Mouse (Mus musculus): ENCODE data around the gene Pnpt1. TPM values are rescaled to one million over a fixed set of nuclear protein-coding genes. Genes with fewer than 3 reads are reported as not detected.

Pnpt1 gene
- total RNA-seq (2023) = 36.8 TPM

GRCm38 (mm10) chr11:29130385-29131355 lies at the start of gene Pnpt1:
Gene Pnpt1 (plus strand): TSS chr11:29130744.

GRCm38 (mm10) chr11:29172563-29173124 lies 42.1 kb downstream of the Pnpt1 start, which contains the start of gene Ppp4r3b:
Gene Ppp4r3b (plus strand): TSS chr11:29172890.

Other genes starting within 250 kb of the Pnpt1 start
- 106 TPM for gene Ppp4r3b, start 42.1 kb downstream of the Pnpt1 start, total RNA-seq (2023)
- 22.7 TPM for gene Cfap36, start 116.7 kb downstream of the Pnpt1 start, total RNA-seq (2023)
- 4.3 TPM for gene Ccdc88a, start 242.9 kb downstream of the Pnpt1 start, total RNA-seq (2023)

Data from CD4-positive naive resting alpha-beta T cell, adult 57 days (primary cell).